In the genomic region with DNA sequence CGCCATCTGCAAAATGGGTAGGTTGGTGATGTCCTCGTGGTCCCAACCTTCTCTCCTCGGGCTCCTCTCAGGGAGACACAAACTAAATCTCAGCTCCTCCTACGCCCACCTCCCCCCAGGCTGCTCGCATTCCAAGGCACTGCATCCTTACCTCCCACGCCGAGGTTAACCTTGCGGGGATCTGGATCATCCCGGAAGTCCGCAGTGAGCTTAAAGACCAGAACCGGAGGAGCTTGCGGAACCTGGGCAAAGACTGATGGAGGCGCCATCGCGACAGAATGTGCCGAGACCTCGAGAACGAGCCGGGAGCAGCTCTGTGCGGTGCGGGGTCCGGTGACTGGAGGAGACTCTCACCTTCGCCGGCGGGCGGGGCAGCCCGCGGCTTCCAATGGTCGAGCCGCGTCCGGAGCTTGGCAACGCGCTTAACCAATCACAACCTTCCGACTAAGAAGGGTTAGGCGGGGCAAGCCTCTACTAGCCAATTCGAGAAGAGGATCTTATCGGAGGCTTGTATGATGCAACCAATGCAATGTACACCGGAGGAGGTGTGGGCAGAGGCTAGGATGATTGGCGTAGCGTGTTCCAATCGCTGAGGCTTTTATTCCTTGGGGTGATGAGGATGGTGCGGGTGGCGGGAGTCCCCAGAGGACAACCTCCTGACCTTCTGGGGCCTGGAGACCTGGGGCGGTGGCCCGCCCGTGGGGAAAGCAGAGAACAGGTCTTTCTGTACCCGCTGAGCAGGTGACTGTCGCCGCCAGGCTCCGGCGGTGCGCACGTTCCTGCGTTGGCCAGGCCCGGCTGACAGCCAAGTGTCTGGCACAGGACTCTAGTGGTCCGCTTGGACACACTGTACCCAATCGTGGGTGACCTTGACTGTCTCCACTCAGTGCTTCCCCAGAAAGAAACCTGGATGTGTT, we compare ENCODE assay signal across 8 mouse cellular contexts. TPM values are rescaled to one million over a fixed set of nuclear protein-coding genes. Genes with fewer than 3 reads are reported as not detected.
DNase-seq lines count a peak whose midpoint lies in the region; ATAC-seq and TF ChIP-seq lines count a peak whose summit lies in the region.

Gene Got1, minus strand, starts transcription at position 419 of the 917 bp plus-strand sequence.

- H3K9ac ChIP-seq in heart, embryonic 11.5 days (ENCODE audit: low read depth, low read length) = peak within 1 kb of the TSS; percentile 80
- H3K9ac ChIP-seq in kidney, embryonic 16.5 days (replicated peaks; ENCODE audit: low read length) = peak within 1 kb of the TSS; percentile 70
- peak within 1 kb of the TSS; percentile 84 for H3K9ac ChIP-seq in liver, adult 2 months (ENCODE audit: low read depth, low read length)

- H3K27ac ChIP-seq in heart, embryonic 11.5 days (ENCODE audit: low read depth, low read length) = peak within 1 kb of the TSS; percentile 89
- H3K27ac ChIP-seq in kidney, embryonic 16.5 days (ENCODE audit: low read length) = peak within 1 kb of the TSS; percentile 71
- H3K27ac ChIP-seq in liver, adult 2 months (replicated peaks; ENCODE audit: insufficient read depth, low read depth, low read length) = peak within 1 kb of the TSS; percentile 90

- peaks cover 36% of the 10 kb centered on the region for H3K79me3 ChIP-seq in C2C12 (ENCODE audit: low read depth)

- peak within 1 kb of the TSS; percentile 83 for H3K4me2 ChIP-seq in heart, embryonic 11.5 days
- peak within 1 kb of the TSS; percentile 75 for H3K4me2 ChIP-seq in kidney, embryonic 16.5 days (replicated peaks; ENCODE audit: low read depth, low read length)
- H3K4me2 ChIP-seq in myocyte (ENCODE audit: low read depth) = peak within 1 kb of the TSS; percentile 88

- TF ChIP-seq CTCF in C2C12 (IDR thresholded peaks at IDR 0.05; ENCODE audit: control insufficient read depth, insufficient read depth, insufficient read length) = no peak
- no peak for TF ChIP-seq CTCF in brain, embryonic 14.5 days (IDR thresholded peaks at IDR 0.05; ENCODE audit: borderline replicate concordance, extremely low read depth, insufficient read depth, insufficient read length)
- no peak for TF ChIP-seq CTCF in liver, adult 2 months (IDR thresholded peaks at IDR 0.05; ENCODE audit: low read depth, low read length)

- H3K27me3 ChIP-seq in C2C12 (ENCODE audit: control insufficient read depth, insufficient read depth, insufficient read length) (no peaks in the 10 kb centered on the region), myocyte (ENCODE audit: control insufficient read depth, insufficient read depth, insufficient read length) (no peaks in the 10 kb centered on the region)
- no peaks in the 10 kb centered on the region for H3K27me3 ChIP-seq in erythroblast, embryonic 14.5 days (ENCODE audit: control insufficient read depth)
- no peaks in the 10 kb centered on the region for H3K27me3 ChIP-seq in heart, embryonic 11.5 days (ENCODE audit: control insufficient read depth, insufficient read depth, low read length)
- no peaks in the 10 kb centered on the region for H3K27me3 ChIP-seq in kidney, embryonic 16.5 days (ENCODE audit: insufficient read depth, low read length)
- H3K27me3 ChIP-seq in liver, adult 2 months (ENCODE audit: control insufficient read depth, insufficient read depth, low read length) = no peaks in the 10 kb centered on the region
- no peaks in the 10 kb centered on the region for H3K27me3 ChIP-seq in splenic B cell, adult 2 months (ENCODE audit: control insufficient read depth, insufficient read depth, low read length, poor library complexity, severe bottlenecking)

- peak; percentile 99 for DNase-seq in brain, embryonic 14.5 days (ENCODE audit: low read depth)
- peak; percentile 99 for DNase-seq in liver, adult 2 months (ENCODE audit: extremely low read depth, low read depth, low spot score)
- DNase-seq in splenic B cell, adult 2 months (ENCODE audit: low read depth, low spot score) = peak; percentile 97

- H3K4me3 ChIP-seq in C2C12 (ENCODE audit: insufficient read depth, poor library complexity, severe bottlenecking) = peak within 1 kb of the TSS; percentile 44
- peak within 1 kb of the TSS; percentile 76 for H3K4me3 ChIP-seq in erythroblast, embryonic 14.5 days (replicated peaks)
- H3K4me3 ChIP-seq in heart, embryonic 11.5 days (ENCODE audit: low read depth, low read length) = peak within 1 kb of the TSS; percentile 64
- H3K4me3 ChIP-seq in kidney, embryonic 16.5 days (ENCODE audit: low read length) = peak within 1 kb of the TSS; percentile 80
- peak within 1 kb of the TSS; percentile 86 for H3K4me3 ChIP-seq in liver, adult 2 months (ENCODE audit: insufficient read depth, low read depth, low read length)
- H3K4me3 ChIP-seq in myocyte = peak within 1 kb of the TSS; percentile 62

- peaks cover 45% of the 10 kb centered on the region for H3K4me1 ChIP-seq in erythroblast, embryonic 14.5 days (ENCODE audit: control insufficient read depth)
- peaks cover 16% of the 10 kb centered on the region for H3K4me1 ChIP-seq in heart, embryonic 11.5 days (ENCODE audit: control insufficient read depth, insufficient read depth, low read length)
- peaks cover 37% of the 10 kb centered on the region for H3K4me1 ChIP-seq in kidney, embryonic 16.5 days (ENCODE audit: insufficient read depth, low read length)
- H3K4me1 ChIP-seq in liver, adult 2 months (ENCODE audit: control insufficient read depth, insufficient read depth, low read length) = peaks cover 16% of the 10 kb centered on the region

- H3K9me3 ChIP-seq in erythroblast, embryonic 14.5 days (ENCODE audit: control insufficient read depth, low read length) = no peaks in the 10 kb centered on the region
- H3K9me3 ChIP-seq in heart, embryonic 11.5 days (replicated peaks; ENCODE audit: control insufficient read depth, low read length) = no peaks in the 10 kb centered on the region
- H3K9me3 ChIP-seq in kidney, embryonic 16.5 days (ENCODE audit: low read length) = no peaks in the 10 kb centered on the region

- under 1% methylated on average over 58 of the region's 58 CpGs for WGBS in heart, embryonic 11.5 days (ENCODE audit: insufficient replicate concordance)
- WGBS in kidney, embryonic 16.5 days = under 1% methylated on average over 58 of the region's 58 CpGs
- under 1% methylated on average over 58 of the region's 58 CpGs for WGBS in liver, adult 2 months

- peak; percentile 99 for ATAC-seq in heart, embryonic 11.5 days (replicated peaks; ENCODE audit: insufficient number of reproducible peaks, low FRiP score, low TSS enrichment)
- ATAC-seq in kidney, embryonic 16.5 days (ENCODE audit: low FRiP score, low TSS enrichment) = peak; percentile 99

- H3ac ChIP-seq in C2C12 (ENCODE audit: control insufficient read depth, insufficient read length, low read depth) = peak within 1 kb of the TSS; percentile 94
- peak within 1 kb of the TSS; percentile 68 for H3ac ChIP-seq in myocyte (ENCODE audit: control insufficient read depth, insufficient read length)

- H3K79me2 ChIP-seq in C2C12 (ENCODE audit: control insufficient read depth, insufficient read depth) (peaks cover 46% of the 10 kb centered on the region), myocyte (ENCODE audit: control insufficient read depth, insufficient read depth) (peaks cover 45% of the 10 kb centered on the region)
- peaks cover 16% of the 10 kb centered on the region; the same call in 1 of the 2 replicates for H3K79me2 ChIP-seq in liver, adult 2 months (ENCODE audit: control insufficient read depth, insufficient read depth, low read length)

- peak; percentile 66; the same call in 1 of the 2 replicates for TF ChIP-seq POLR2A in brain, embryonic 14.5 days (IDR thresholded peaks at IDR 0.05; ENCODE audit: borderline replicate concordance, extremely low read depth, insufficient read depth, insufficient read length, poor library complexity, severe bottlenecking)
- TF ChIP-seq POLR2A in liver, adult 2 months (IDR thresholded peaks at IDR 0.05; ENCODE audit: extremely low read depth, insufficient read depth, low read length) = peak; percentile 97
- peak; percentile 94 for TF ChIP-seq POLR2A in myocyte (IDR thresholded peaks at IDR 0.05; ENCODE audit: insufficient read length, low read depth)

- peaks cover 5% of the 10 kb centered on the region for H3K36me3 ChIP-seq in C2C12 (ENCODE audit: control insufficient read depth, insufficient read depth)
- H3K36me3 ChIP-seq in erythroblast, embryonic 14.5 days (ENCODE audit: control insufficient read depth) = peaks cover 5% of the 10 kb centered on the region
- H3K36me3 ChIP-seq in heart, embryonic 11.5 days (ENCODE audit: control insufficient read depth, insufficient read depth, low read length) = no peaks in the 10 kb centered on the region
- H3K36me3 ChIP-seq in kidney, embryonic 16.5 days (ENCODE audit: insufficient read depth, low read length) = no peaks in the 10 kb centered on the region
- peaks cover 6% of the 10 kb centered on the region; the same call in 1 of the 2 replicates for H3K36me3 ChIP-seq in liver, adult 2 months (ENCODE audit: control insufficient read depth, insufficient read depth, low read length)
- no peaks in the 10 kb centered on the region for H3K36me3 ChIP-seq in myocyte (ENCODE audit: control insufficient read depth, insufficient read depth)
- H3K36me3 ChIP-seq in splenic B cell, adult 2 months (ENCODE audit: control insufficient read depth, insufficient read depth, low read length, poor library complexity, severe bottlenecking) = no peaks in the 10 kb centered on the region

TF ChIP-seq in C2C12, 6 proteins besides CTCF, POLR2A, EP300 and RAD21 (continues in another document):
- no peak for TF ChIP-seq USF1 (IDR thresholded peaks at IDR 0.05; ENCODE audit: low read depth)
- no peak for TF ChIP-seq MYOD1 (IDR thresholded peaks at IDR 0.05; ENCODE audit: control insufficient read depth, insufficient read length, low read depth)
- no peak for TF ChIP-seq MAX (IDR thresholded peaks at IDR 0.05)
- TF ChIP-seq MYOG (IDR thresholded peaks at IDR 0.05; ENCODE audit: control insufficient read depth, extremely low read depth, insufficient read length) = no peak
- TF ChIP-seq FOSL1 (IDR thresholded peaks at IDR 0.05; ENCODE audit: insufficient read depth, low read length, poor library complexity, severe bottlenecking) = no peak

TF ChIP-seq in myocyte, 11 proteins besides CTCF, POLR2A, EP300 and RAD21:
- TF ChIP-seq POLR2AphosphoS2 (IDR thresholded peaks at IDR 0.05; ENCODE audit: insufficient read length, low read depth) (peak; percentile 97), CEBPB (IDR thresholded peaks at IDR 0.05; ENCODE audit: insufficient read depth, poor library complexity, severe bottlenecking) (peak; percentile 96), MYOG (IDR thresholded peaks at IDR 0.05; ENCODE audit: control insufficient read depth in 1 of 3, insufficient read depth in 1 of 3, insufficient read length in 2 of 3, low read depth in 2 of 3) (no peak), USF1 (IDR thresholded peaks at IDR 0.05; ENCODE audit: low read depth) (no peak), E2F4 (IDR thresholded peaks at IDR 0.05; ENCODE audit: insufficient read depth) (peak; percentile 58)
TF ChIP-seq in myocyte: peak in this region for 3.

RNA-seq across cellular contexts. Expression of gene Got1, which starts in this region (rescaled TPM):
- polyA plus RNA-seq in C2C12 (2012; fragmentation: generic; extraction: Trizol) = 69.8 TPM
- 63.1 and 66.7 TPM in 2 replicates for polyA plus RNA-seq in brain, embryonic 14.5 days (2012; rRNA removed)
- polyA plus RNA-seq in erythroblast, embryonic 14.5 days (2012) = 0.14 and 0.20 TPM in 2 replicates
- polyA plus RNA-seq in heart, embryonic 11.5 days (2014; fragmentation: Nextera tagmentation; extraction: Ambion mirVana) = 134 and 158 TPM in 2 replicates
- 65.9 and 69.1 TPM in 2 replicates for polyA plus RNA-seq in kidney, embryonic 16.5 days (2015; fragmentation: Nextera tagmentation; extraction: Ambion mirVana)
- total RNA-seq in liver, adult 2 months (2014; rRNA removed) = 206 and 278 TPM in 2 replicates
- 272 and 286 TPM in 2 replicates for polyA plus RNA-seq in liver, adult 2 months (2012; rRNA removed)
- polyA plus RNA-seq in myocyte (2012; fragmentation: generic; extraction: Trizol) = 196 TPM

Comparison
In these comparisons a context has a peak if more than half of its experiments do, and no peak if none do; other contexts are left out.
1. Peak in every context shown above with its lines: DNase-seq, ATAC-seq, H3K4me3 ChIP-seq and H3K27ac ChIP-seq.
2. RNA of gene Got1 (polyA plus RNA-seq): 272 to 286 TPM in liver, adult 2 months, 196 TPM in myocyte (single experiment), 134 to 158 TPM in heart, embryonic 11.5 days, 69.8 TPM in C2C12 (single experiment), 65.9 to 69.1 TPM in kidney, embryonic 16.5 days and 63.1 to 66.7 TPM in brain, embryonic 14.5 days; 0.14 to 0.20 TPM in erythroblast, embryonic 14.5 days; every median in the first group is over 10 times any median in the second.